Mouse (Mus musculus) cerebellum, adult 2 months (tissue): ENCODE measurements around the gene Ttll1. TPM values are rescaled to one million over a fixed set of nuclear protein-coding genes. Genes with fewer than 3 reads are reported as not detected.

Source experiments
- DNase-seq, 2 experiments: peaks; one replicate each; pipeline ENCODE4 v3.0.0; 2021
- H3K27ac ChIP-seq: fragments of 200-500 bp; 2 replicates; pipeline ENCODE4 v1.5.1; 2012; ENCODE audit warnings: low read length, control low read depth, inconsistent platforms; ENCODE audit not compliant: insufficient read depth
- H3K27me3 ChIP-seq: fragments of 200-500 bp; 2 replicates; pipeline ENCODE4 v1.6.1; 2012; ENCODE audit warnings: inconsistent platforms, mild to moderate bottlenecking, low read length, moderate library complexity; ENCODE audit not compliant: control insufficient read depth, insufficient read depth
- H3K4me1 ChIP-seq: fragments of 200-500 bp; 2 replicates; pipeline ENCODE4 v1.6.1; 2011; ENCODE audit warnings: low read length; ENCODE audit not compliant: control insufficient read depth, insufficient read depth
- H3K4me3 ChIP-seq: fragments of 200-500 bp; replicated peaks from 2 replicates; pipeline ENCODE3; 2011; ENCODE audit warnings: mild to moderate bottlenecking, low read depth, low read length, control low read depth; ENCODE audit not compliant: insufficient read depth
- CTCF ChIP-seq: fragments of 200-500 bp; IDR thresholded peaks from 2 replicates; pipeline ENCODE4 v1.5.1; 2011; ENCODE audit warnings: low read depth, mild to moderate bottlenecking, control low read depth, low read length, moderate library complexity, borderline replicate concordance; ENCODE audit not compliant: insufficient read depth
- POLR2A ChIP-seq: fragments of 200-500 bp; IDR thresholded peaks from 2 replicates; pipeline ENCODE4 v1.6.1; 2011; ENCODE audit warnings: low read length, control low read depth, borderline replicate concordance; ENCODE audit not compliant: insufficient read depth
- WGBS: fragments of 180-500 bp; shearing (Covaris S2); methylation state at CpG from one replicate; pipeline ENCODE4 v1.1.7; 2018; 5-methylcytosine and 5-hydroxymethylcytosine counted together
- polyA plus RNA-seq: library from polyadenylated mRNA; depleted of rRNA; stranded (reverse); fragments of >200 nt; gene quantifications from 2 replicates; pipeline ENCODE4 v1.2.3, GENCODE M21; 2012

Gene Ttll1
- polyA plus RNA-seq, 1 experiment: 36.8 TPM

- TF ChIP-seq CTCF (no peak), POLR2A (no peak)
- WGBS: 88% methylated on average over 10 of the region's 10 CpGs
- Histone ChIP-seq H3K27ac (no peak overlapping the region), H3K27me3 (no peaks in the 10 kb centered on the region), H3K4me1 (no peaks in the 10 kb centered on the region), H3K4me3 (no peak overlapping the region)
- no peak for DNase-seq
These were observed 26.4 kb downstream of the Ttll1 start for GRCm38 (mm10) chr15:83484311-83484710.

- Histone ChIP-seq H3K4me3 (no peak overlapping the region), H3K27me3 (no peaks in the 10 kb centered on the region), H3K27ac (no peak overlapping the region), H3K4me1 (no peaks in the 10 kb centered on the region)
- 57% methylated on average over 2 of the region's 2 CpGs for WGBS
- no peak for DNase-seq
- TF ChIP-seq CTCF (no peak; the same call in 1 of the 2 replicates), POLR2A (no peak)
These were observed 27.2 kb downstream of the Ttll1 start for GRCm38 (mm10) chr15:83483482-83483881.

GRCm38 (mm10) chr15:83482645-83483224, 28.0 kb downstream of the Ttll1 start:
- no peak overlapping the region for H3K27ac ChIP-seq
- TF ChIP-seq CTCF (no peak), POLR2A (no peak)
- no peaks in the 10 kb centered on the region for H3K4me1 ChIP-seq
- 62% methylated on average over 8 of the region's 8 CpGs for WGBS
- no peak for DNase-seq
- H3K4me3 ChIP-seq: no peak overlapping the region
- H3K27me3 ChIP-seq: no peaks in the 10 kb centered on the region

- 64% methylated on average over 10 of the region's 10 CpGs for WGBS
- Histone ChIP-seq H3K4me3 (no peak overlapping the region), H3K27me3 (no peaks in the 10 kb centered on the region), H3K4me1 (no peaks in the 10 kb centered on the region), H3K27ac (no peak overlapping the region)
- no peak for DNase-seq
- TF ChIP-seq POLR2A (no peak), CTCF (no peak)
These were observed 29.4 kb downstream of the Ttll1 start for GRCm38 (mm10) chr15:83481236-83481780.

- 86% methylated on average over 4 of the region's 4 CpGs for WGBS
- no peaks in the 10 kb centered on the region for H3K27me3 ChIP-seq
- H3K27ac ChIP-seq: no peak overlapping the region
- no peaks in the 10 kb centered on the region for H3K4me1 ChIP-seq
- TF ChIP-seq POLR2A (no peak), CTCF (no peak)
- no peak overlapping the region for H3K4me3 ChIP-seq
- no peak for DNase-seq
These were observed 30.9 kb downstream of the Ttll1 start for GRCm38 (mm10) chr15:83479818-83480217.

DNA sequence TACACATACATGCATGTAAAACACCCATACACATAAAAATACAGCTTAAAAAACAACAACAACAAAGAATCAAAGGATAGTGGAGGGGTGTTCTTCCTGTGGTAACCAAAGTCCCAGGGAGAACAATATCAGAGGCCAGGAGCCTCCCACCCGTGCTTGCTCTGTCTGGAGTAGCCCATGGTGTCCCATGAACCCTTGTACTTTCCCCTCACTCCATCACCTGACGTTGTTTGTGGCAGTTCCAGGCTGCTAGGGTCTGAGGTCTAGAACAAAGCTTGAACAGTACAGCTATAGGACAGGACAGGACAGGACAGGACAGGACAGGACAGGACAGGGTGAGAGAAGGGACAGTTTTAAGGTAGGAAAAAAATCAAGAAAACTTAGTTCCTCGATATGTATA, 32.6 kb downstream of the Ttll1 start:
- no peaks in the 10 kb centered on the region for H3K4me1 ChIP-seq

DNA sequence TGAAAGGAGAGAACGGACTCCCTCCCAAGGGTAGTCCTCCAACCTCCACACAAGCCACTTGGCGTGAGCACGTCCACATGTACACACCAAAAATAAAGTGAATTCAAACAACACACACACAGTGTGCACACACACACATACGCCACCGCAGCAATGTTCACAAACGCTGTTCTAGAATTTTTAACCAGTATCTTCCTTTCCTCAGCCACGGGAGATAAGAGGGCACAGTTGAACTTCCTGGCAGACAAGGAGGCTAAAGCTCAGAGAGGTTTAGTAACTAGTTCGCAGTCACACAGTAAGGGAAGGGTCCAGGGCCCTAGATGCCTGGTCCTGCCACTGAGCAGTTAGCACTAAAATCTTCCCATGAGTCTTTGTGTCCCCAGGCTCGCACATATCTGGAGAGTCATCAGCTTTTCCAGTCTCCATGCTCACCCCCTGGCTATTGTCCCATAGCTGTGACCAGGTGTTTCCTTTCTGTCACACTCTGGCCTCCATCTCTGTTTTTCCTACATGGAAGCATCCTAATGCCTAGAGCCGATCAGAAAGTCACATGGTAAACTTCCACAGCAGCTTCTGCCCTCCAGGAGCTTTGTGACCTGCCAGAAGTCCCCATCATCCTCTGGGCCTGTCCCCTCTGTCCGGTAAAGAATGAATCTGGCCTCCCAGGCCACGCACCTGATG, 34.0 kb downstream of the Ttll1 start:
- Histone ChIP-seq H3K27ac (no peak overlapping the region), H3K27me3 (no peaks in the 10 kb centered on the region), H3K4me3 (no peak overlapping the region), H3K4me1 (peaks cover under 1% of the 10 kb centered on the region; the same call in 1 of the 2 replicates)
- WGBS: 77% methylated on average over 12 of the region's 12 CpGs
- no peak for DNase-seq
- no peak for TF ChIP-seq CTCF
- no peak for TF ChIP-seq POLR2A

More for the DNA sequence above, 32.6 kb downstream of the Ttll1 start:
- H3K27ac ChIP-seq: no peak overlapping the region
- WGBS: 77% methylated on average over 3 of the region's 3 CpGs
- no peak for DNase-seq
- TF ChIP-seq POLR2A (no peak), CTCF (no peak)
- H3K27me3 ChIP-seq: no peaks in the 10 kb centered on the region
- H3K4me3 ChIP-seq: no peak overlapping the region

DNA sequence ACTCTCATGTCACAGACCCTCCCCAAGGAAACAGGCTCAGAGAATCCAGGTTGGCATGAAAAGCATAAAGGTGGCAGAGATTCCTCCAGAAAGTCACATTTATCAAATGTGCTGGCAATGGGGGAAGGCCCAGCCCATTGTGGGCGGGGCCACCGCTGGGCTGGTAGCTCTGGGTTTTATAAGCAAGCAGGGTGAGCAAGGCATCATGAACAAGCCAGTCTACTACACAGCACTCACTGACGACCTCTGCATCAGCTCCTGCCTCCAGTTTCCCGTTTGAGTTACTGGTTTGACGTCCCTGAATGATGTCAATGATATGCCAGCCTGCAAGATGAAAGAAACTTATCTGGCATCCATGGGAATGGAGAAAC, 36.2 kb downstream of the Ttll1 start:
- H3K4me3 ChIP-seq: no peak overlapping the region
- H3K27ac ChIP-seq: no peak overlapping the region
- WGBS: 45% methylated on average over 5 of the region's 5 CpGs
- no peaks in the 10 kb centered on the region for H3K27me3 ChIP-seq
- DNase-seq: no peak
- peaks cover 5% of the 10 kb centered on the region for H3K4me1 ChIP-seq
- TF ChIP-seq CTCF (no peak), POLR2A (no peak)
